Mouse (Mus musculus) 3T3-L1 (cell line): ENCODE results near the gene Tspan18.

ENCODE experiments used
- DNase-seq: peaks from one replicate; pipeline ENCODE4 v3.0.0-alpha.2; 2015; ENCODE audit warnings: low read depth, low spot score

The Tspan18 gene

GRCm38 (mm10) chr2:93339373-93340106 lies 5.2 kb upstream of the Tspan18 start:
- DNase-seq, result peak; percentile 29

GRCm38 (mm10) chr2:93335996-93336395 lies 1.7 kb upstream of the Tspan18 start:
- DNase-seq, result no peak

- DNase-seq, result no peak
Observed at GRCm38 (mm10) chr2:93333241-93333816, 976 bp downstream of the Tspan18 start.

GRCm38 (mm10) chr2:93332277-93332676 lies 2.0 kb downstream of the Tspan18 start:
- DNase-seq, result no peak

- no peak for DNase-seq
Observed at GRCm38 (mm10) chr2:93331121-93331520, 3.2 kb downstream of the Tspan18 start.

GRCm38 (mm10) chr2:93329120-93329519 lies 5.2 kb downstream of the Tspan18 start:
- no peak for DNase-seq

- no peak for DNase-seq
Observed at GRCm38 (mm10) chr2:93327915-93328555, 6.3 kb downstream of the Tspan18 start.

GRCm38 (mm10) chr2:93324681-93325080 lies 9.6 kb downstream of the Tspan18 start:
- DNase-seq, result no peak

- no peak for DNase-seq
Observed at GRCm38 (mm10) chr2:93321946-93322345, 12.4 kb downstream of the Tspan18 start.

- no peak for DNase-seq
Observed at GRCm38 (mm10) chr2:93320267-93320666, 14.0 kb downstream of the Tspan18 start.

- DNase-seq, result no peak
Observed at GRCm38 (mm10) chr2:93319598-93319997, 14.7 kb downstream of the Tspan18 start.

GRCm38 (mm10) chr2:93318781-93319349 lies 15.4 kb downstream of the Tspan18 start:
- no peak for DNase-seq

GRCm38 (mm10) chr2:93313768-93314632 lies 20.3 kb downstream of the Tspan18 start:
- no peak for DNase-seq

- DNase-seq, result no peak
Observed at GRCm38 (mm10) chr2:93312458-93312857, 21.8 kb downstream of the Tspan18 start.

- no peak for DNase-seq
Observed at GRCm38 (mm10) chr2:93309724-93310413, 24.4 kb downstream of the Tspan18 start.

- DNase-seq, result no peak
Observed at GRCm38 (mm10) chr2:93306898-93307297, 27.4 kb downstream of the Tspan18 start.

- DNase-seq, result no peak
Observed at GRCm38 (mm10) chr2:93304273-93304634, 30.1 kb downstream of the Tspan18 start.

GRCm38 (mm10) chr2:93303585-93304272 lies 30.6 kb downstream of the Tspan18 start:
- DNase-seq, result no peak

- DNase-seq, result no peak
Observed at GRCm38 (mm10) chr2:93303260-93303584, 31.1 kb downstream of the Tspan18 start.

GRCm38 (mm10) chr2:93297656-93298055 lies 36.6 kb downstream of the Tspan18 start:
- peak; percentile 75 for DNase-seq
